Mouse (Mus musculus) liver, adult 2 months (tissue): ENCODE data around the gene Os9.

ENCODE experiments used
- CTCF ChIP-seq: fragments of 200-500 bp; IDR thresholded peaks from 2 replicates; pipeline ENCODE4 v1.5.1; 2011; ENCODE audit warnings: low read depth, low read length, control low read depth
- POLR2A ChIP-seq: fragments of 200-500 bp; IDR thresholded peaks from 2 replicates; pipeline ENCODE4 v1.6.1; 2011; ENCODE audit warnings: low read length, control low read depth; ENCODE audit not compliant: insufficient read depth; ENCODE audit errors: extremely low read depth

GRCm38 (mm10) chr10:127115068-127115467 lies 5.9 kb downstream of the Os9 start:
- peak; percentile 27; the same call in 1 of the 2 replicates for TF ChIP-seq CTCF
- no peak for TF ChIP-seq POLR2A
